Mouse (Mus musculus) kidney, postnatal 0 days (tissue): ENCODE results near the gene Dnase2a. TPM values are rescaled to one million over a fixed set of nuclear protein-coding genes. Genes with fewer than 3 reads are reported as not detected.

ENCODE experiments used
- ATAC-seq: fragments of 200-750 bp; cut with Nextera tagmentation; replicated peaks from 2 replicates; pipeline ENCODE4 v1.8.0; 2017; ENCODE audit warnings: low read depth, moderate number of reproducible peaks, moderate TSS enrichment, moderate library complexity; ENCODE audit not compliant: low FRiP score
- DNase-seq: peaks from one replicate; pipeline ENCODE4 v3.0.0-alpha.2; 2016; ENCODE audit warnings: low spot score
- H3K27ac ChIP-seq: fragments of 300-500 bp; sonication (generic); 2 replicates; pipeline ENCODE4 v1.5.1; 2014; ENCODE audit warnings: mild to moderate bottlenecking
- H3K27me3 ChIP-seq: fragments of 300-500 bp; sonication (generic); 2 replicates; pipeline ENCODE4 v1.6.1; 2014; ENCODE audit warnings: low read length, mixed read lengths; ENCODE audit not compliant: insufficient read depth
- H3K36me3 ChIP-seq: fragments of 300-500 bp; sonication (generic); 2 replicates; pipeline ENCODE4 v1.6.1; 2014; ENCODE audit warnings: low read length, mixed read lengths; ENCODE audit not compliant: insufficient read depth
- H3K4me1 ChIP-seq: fragments of 300-500 bp; sonication (generic); replicated peaks from 2 replicates; pipeline ENCODE4 v1.6.1; 2014; ENCODE audit warnings: antibody characterized with exemption, low read length, mixed read lengths; ENCODE audit not compliant: insufficient read depth
- H3K4me2 ChIP-seq: fragments of 300-500 bp; sonication (generic); 2 replicates; pipeline ENCODE4 v1.6.1; 2014; ENCODE audit warnings: mild to moderate bottlenecking, low read length, moderate library complexity, mixed read lengths
- H3K4me3 ChIP-seq: fragments of 300-500 bp; sonication (generic); replicated peaks from 2 replicates; pipeline ENCODE4 v1.5.1; 2014; ENCODE audit warnings: low read depth, low read length
- H3K9ac ChIP-seq: fragments of 300-500 bp; sonication (generic); 2 replicates; pipeline ENCODE4 v1.6.1; 2014; ENCODE audit warnings: low read depth, low read length
- H3K9me3 ChIP-seq: fragments of 300-500 bp; sonication (generic); replicated peaks from 2 replicates; pipeline ENCODE4 v1.6.1; 2016; ENCODE audit warnings: low read length, inconsistent platforms, mixed read lengths
- CTCF ChIP-seq: IDR thresholded peaks from 2 replicates; pipeline ENCODE4 v1.5.1; 2016; ENCODE audit warnings: antibody characterized with exemption, low read depth, mild to moderate bottlenecking, moderate library complexity
- WGBS: fragments of 180-500 bp; shearing (Covaris S2); extraction: QIAGEN DNeasy Blood & Tissue Kit; methylation state at CpG from one replicate; pipeline ENCODE4 v1.1.7; 2014; 5-methylcytosine and 5-hydroxymethylcytosine counted together
- polyA plus RNA-seq: library from polyadenylated mRNA; unstranded; fragments of >200 nt; fragmentation: Nextera tagmentation; extraction: Ambion mirVana; gene quantifications from 2 replicates; pipeline ENCODE4 v1.2.1, GENCODE M21; 2015

Dnase2a gene
- polyA plus RNA-seq, 1 experiment from 2014 or later, result 13.2 TPM

- WGBS, result 6% methylated on average over 11 of the region's 11 CpGs
- H3K9me3 ChIP-seq, result no peaks in the 10 kb centered on the region
- H3K27ac ChIP-seq, result no peak overlapping the region
- H3K9ac ChIP-seq, result no peak overlapping the region
- H3K4me2 ChIP-seq, result 0 out of 2 replicates have a peak overlapping the region, but pooled peaks have one; percentile 68
- 0 out of 2 replicates have a peak, but pooled peaks cover 6% of the 10 kb centered on the region for H3K4me1 ChIP-seq
- peaks cover 48% of the 10 kb centered on the region for H3K27me3 ChIP-seq
- no peak for TF ChIP-seq CTCF
- H3K36me3 ChIP-seq, result no peaks in the 10 kb centered on the region
- no peak for DNase-seq
- peak; percentile 11; the same call in 1 of the 2 replicates for ATAC-seq
- no peak overlapping the region; the same call in 1 of the 2 replicates for H3K4me3 ChIP-seq
These were observed 36.9 kb downstream of the Dnase2a start for GRCm38 (mm10) chr8:84945235-84945632.

GRCm38 (mm10) chr8:84945633-84946527 lies 37.5 kb downstream of the Dnase2a start:
- TF ChIP-seq CTCF, result no peak
- 0 out of 2 replicates have a peak, but pooled peaks cover 6% of the 10 kb centered on the region for H3K4me1 ChIP-seq
- DNase-seq (no peak), ATAC-seq (0 out of 2 replicates have a peak, but pooled peaks have one; percentile 25)
- peak overlapping the region; percentile 34 for H3K4me3 ChIP-seq
- H3K9me3 ChIP-seq, result no peaks in the 10 kb centered on the region
- under 1% methylated on average over 43 of the region's 67 CpGs for WGBS
- no peak overlapping the region for H3K27ac ChIP-seq
- H3K4me2 ChIP-seq, result peak overlapping the region; percentile 68
- no peaks in the 10 kb centered on the region for H3K36me3 ChIP-seq
- peaks cover 52% of the 10 kb centered on the region for H3K27me3 ChIP-seq
- no peak overlapping the region for H3K9ac ChIP-seq

GRCm38 (mm10) chr8:84946528-84947240 lies 38.3 kb downstream of the Dnase2a start, which contains the start of gene Rtbdn:
Gene Rtbdn, plus strand, starts transcription at chr8:84946991.
- Histone ChIP-seq H3K27me3 (peaks cover 52% of the 10 kb centered on the region), H3K9me3 (no peaks in the 10 kb centered on the region), H3K4me1 (0 out of 2 replicates have a peak, but pooled peaks cover 6% of the 10 kb centered on the region), H3K36me3 (no peaks in the 10 kb centered on the region), H3K9ac (no peak within 1 kb of the TSS), H3K4me3 (peak within 1 kb of the TSS; percentile 34), H3K4me2 (peak within 1 kb of the TSS; percentile 68), H3K27ac (no peak within 1 kb of the TSS)
- DNase-seq (no peak), ATAC-seq (no peak)
- TF ChIP-seq CTCF, result peak; percentile 24; the same call in 1 of the 2 replicates
- 7% methylated on average over 17 of the region's 17 CpGs for WGBS

- no peaks in the 10 kb centered on the region for H3K36me3 ChIP-seq
- no peak overlapping the region for H3K9ac ChIP-seq
- no peak overlapping the region for H3K4me2 ChIP-seq
- peaks cover 52% of the 10 kb centered on the region for H3K27me3 ChIP-seq
- ATAC-seq (no peak), DNase-seq (peak; percentile 72)
- no peak for TF ChIP-seq CTCF
- 13% methylated on average over 9 of the region's 9 CpGs for WGBS
- H3K9me3 ChIP-seq, result no peaks in the 10 kb centered on the region
- no peak overlapping the region for H3K4me3 ChIP-seq
- H3K4me1 ChIP-seq, result 0 out of 2 replicates have a peak, but pooled peaks cover 6% of the 10 kb centered on the region
- no peak overlapping the region for H3K27ac ChIP-seq
These were observed 38.8 kb downstream of the Dnase2a start for GRCm38 (mm10) chr8:84947241-84947545.

GRCm38 (mm10) chr8:84949753-84950152 lies 41.4 kb downstream of the Dnase2a start:
- Histone ChIP-seq H3K4me2 (no peak overlapping the region), H3K4me1 (0 out of 2 replicates have a peak, but pooled peaks cover 6% of the 10 kb centered on the region), H3K9me3 (no peaks in the 10 kb centered on the region), H3K36me3 (no peaks in the 10 kb centered on the region), H3K4me3 (no peak overlapping the region), H3K27me3 (peaks cover 42% of the 10 kb centered on the region), H3K9ac (no peak overlapping the region), H3K27ac (no peak overlapping the region)
- 22% methylated on average over 12 of the region's 12 CpGs for WGBS
- no peak for ATAC-seq
- no peak for DNase-seq
- TF ChIP-seq CTCF, result 0 out of 2 replicates have a peak, but pooled peaks have one; percentile 4

- H3K36me3 ChIP-seq, result no peaks in the 10 kb centered on the region; the same call in 1 of the 2 replicates
- no peak overlapping the region for H3K4me3 ChIP-seq
- ATAC-seq (no peak), DNase-seq (peak; percentile 25)
- no peak for TF ChIP-seq CTCF
- H3K27ac ChIP-seq, result no peak overlapping the region
- H3K27me3 ChIP-seq, result peaks cover 16% of the 10 kb centered on the region
- WGBS, result 9% methylated on average over 18 of the region's 18 CpGs
- no peak overlapping the region for H3K4me2 ChIP-seq
- H3K9ac ChIP-seq, result no peak overlapping the region
- no peaks in the 10 kb centered on the region for H3K9me3 ChIP-seq
- no peaks in the 10 kb centered on the region for H3K4me1 ChIP-seq
These were observed 44.4 kb downstream of the Dnase2a start for GRCm38 (mm10) chr8:84952612-84953255.
